Mouse (Mus musculus) E14TG2a.4 (cell line): ENCODE measurements at regions not wholly inside any gene's neighbourhood (a gene's known extent, or its start where the extent isn't known, plus 50 kb on each side); places are given as distances from the start of the nearest gene placed in this dataset.

ENCODE experiments used
- CTCF ChIP-seq: conservative IDR thresholded peaks from 2 replicates; pipeline ENCODE4 v1.5.1; 2014; ENCODE audit warnings: low read length
- NANOG ChIP-seq: IDR thresholded peaks from 2 replicates; pipeline ENCODE4 v1.6.1; 2014; ENCODE audit warnings: borderline replicate concordance, low read length, mixed read lengths
- POU5F1 ChIP-seq: IDR thresholded peaks from 2 replicates; pipeline ENCODE4 v1.6.1; 2014; ENCODE audit warnings: low read length, borderline replicate concordance

DNA sequence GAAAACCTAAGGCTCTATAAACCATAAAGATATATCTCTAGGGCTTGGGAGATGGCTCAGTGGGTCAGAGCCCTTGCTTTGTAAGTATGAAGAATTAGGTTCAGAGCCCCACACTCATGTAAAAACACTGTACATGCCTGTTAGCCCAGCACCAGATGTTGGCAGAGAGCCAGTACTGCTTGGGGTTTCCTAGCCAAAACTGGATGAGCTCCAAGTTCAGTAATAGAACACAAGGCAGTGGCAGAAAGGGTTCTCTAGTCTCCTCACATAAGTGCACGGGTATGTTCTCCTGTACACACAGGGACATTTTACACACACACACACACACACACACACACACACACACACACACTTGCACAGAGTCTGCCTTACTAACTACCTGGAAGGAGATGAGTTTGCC lies 95.1 kb upstream of the Serpine2 start:
- no peak for TF ChIP-seq CTCF
- TF ChIP-seq POU5F1 = no peak
- TF ChIP-seq NANOG = no peak
